Mouse (Mus musculus): ENCODE results near the gene Erp44.

Gene Erp44

DNA sequence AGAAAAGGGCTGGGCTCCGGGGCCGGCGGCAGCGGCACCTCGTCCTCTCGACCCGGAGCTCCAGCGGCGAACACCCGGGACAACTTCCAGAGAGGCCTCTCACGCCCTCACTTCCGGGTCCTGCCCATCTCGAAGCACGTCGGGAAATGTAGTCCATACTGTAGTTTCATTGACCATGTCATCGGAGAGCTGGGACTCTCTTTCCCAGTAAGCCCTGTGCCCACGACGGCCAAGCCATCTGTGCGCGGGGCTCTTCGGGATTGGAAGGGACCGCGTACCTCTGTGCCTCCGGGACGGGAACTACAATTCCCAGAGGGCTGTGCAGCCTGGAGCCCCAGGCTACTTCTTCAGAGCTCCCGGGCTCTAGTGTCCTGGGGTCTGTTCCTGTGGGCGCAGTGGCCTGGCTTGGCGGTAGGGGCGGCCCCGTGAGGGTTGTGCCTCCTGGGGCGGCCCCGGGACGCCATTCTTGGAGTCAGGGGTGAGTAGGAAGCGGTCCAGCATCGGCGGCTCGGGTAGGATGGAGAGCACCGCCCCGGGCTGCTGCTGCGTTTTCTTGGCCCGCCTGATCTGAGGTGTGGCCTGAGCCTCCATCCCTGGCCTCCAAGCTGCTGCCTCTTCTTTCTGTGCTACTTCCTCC, at the start of gene Erp44, which contains the start of gene Invs:
TSS of gene Erp44 (minus strand) at position 61 of the 637 bp plus-strand sequence.
TSS of gene Invs (plus strand) at position 263 of the 637 bp plus-strand sequence.
- DNase-seq (ENCODE audit: low spot score) = peak; percentile 96

DNA sequence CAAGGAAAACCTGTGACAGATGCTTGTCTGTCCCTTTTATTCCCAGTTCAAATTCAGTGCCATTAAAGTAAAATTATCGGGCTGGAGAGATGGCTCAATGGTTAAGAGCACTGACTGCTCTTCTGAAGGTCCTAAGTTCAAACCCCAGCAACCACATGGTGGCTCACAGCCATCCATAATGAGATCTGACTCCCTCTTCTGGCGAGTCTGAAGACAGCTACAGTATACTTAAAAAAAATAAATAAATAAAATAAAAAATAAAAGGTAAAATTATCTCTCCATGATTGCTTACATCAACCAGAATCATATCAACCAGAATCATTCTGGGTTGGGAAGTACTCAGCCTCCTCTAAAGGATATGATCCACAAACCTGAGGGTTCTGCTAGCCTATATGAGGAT, 48.7 kb upstream of the Erp44 start:
- no peak for DNase-seq (ENCODE audit: low spot score)

DNA sequence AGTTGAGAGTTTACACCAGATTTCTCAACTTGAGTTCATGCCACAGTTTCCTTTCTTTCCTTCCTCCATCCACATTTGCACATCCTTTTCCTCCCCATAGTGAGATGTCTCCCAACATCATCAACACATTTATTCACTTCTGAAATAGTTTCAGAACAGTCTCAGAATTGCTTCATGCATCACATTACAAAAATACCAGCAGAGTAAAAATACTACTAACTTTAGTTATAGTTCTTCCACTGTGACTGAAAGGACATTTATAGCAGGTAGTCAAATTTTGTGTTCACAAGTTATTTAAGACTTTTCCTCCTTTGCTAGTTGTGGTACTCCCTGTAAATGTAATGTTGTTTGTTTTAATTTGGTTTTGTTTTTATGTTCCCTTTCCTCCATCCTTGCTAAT, 47.8 kb upstream of the Erp44 start:
- no peak for DNase-seq (ENCODE audit: low spot score)

DNA sequence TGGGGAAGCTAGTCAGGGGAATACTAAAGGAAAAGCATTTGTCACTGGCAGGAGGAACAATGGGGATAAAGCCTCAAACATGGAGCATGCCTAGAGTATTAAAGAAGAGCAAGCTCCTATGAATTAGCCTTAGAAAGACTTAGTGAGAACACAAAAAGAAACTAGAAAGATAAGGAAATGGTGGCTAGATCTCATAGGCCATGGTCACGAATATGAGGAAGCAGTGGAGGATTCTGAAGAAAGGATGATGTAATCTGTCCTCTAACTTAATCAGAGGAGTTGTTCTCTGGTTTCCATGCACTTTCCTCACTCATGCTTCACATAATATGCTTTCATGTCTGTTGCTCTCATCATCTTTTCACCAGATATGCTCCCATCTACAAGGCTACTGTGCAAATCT, 42.7 kb upstream of the Erp44 start:
- DNase-seq (ENCODE audit: low spot score) = no peak

DNA sequence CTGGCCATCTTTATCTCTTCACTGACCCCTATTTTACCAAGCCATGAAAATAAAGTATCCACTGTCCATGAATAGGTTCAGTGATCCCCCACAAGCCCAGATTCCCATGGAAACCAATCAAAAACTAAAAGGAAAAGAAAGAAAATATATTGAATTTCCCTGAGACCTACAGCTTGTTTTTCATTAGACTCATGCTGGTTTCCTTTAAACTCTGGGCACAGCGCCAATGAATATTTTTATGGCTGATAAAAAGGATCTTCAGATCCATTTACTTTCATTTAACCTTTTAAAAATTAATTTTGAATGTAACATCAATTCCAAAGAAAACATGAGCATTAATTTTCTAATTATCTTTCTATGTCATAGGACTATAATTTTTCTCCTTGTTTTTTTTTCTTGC, 41.9 kb upstream of the Erp44 start:
- no peak for DNase-seq (ENCODE audit: low spot score)

DNA sequence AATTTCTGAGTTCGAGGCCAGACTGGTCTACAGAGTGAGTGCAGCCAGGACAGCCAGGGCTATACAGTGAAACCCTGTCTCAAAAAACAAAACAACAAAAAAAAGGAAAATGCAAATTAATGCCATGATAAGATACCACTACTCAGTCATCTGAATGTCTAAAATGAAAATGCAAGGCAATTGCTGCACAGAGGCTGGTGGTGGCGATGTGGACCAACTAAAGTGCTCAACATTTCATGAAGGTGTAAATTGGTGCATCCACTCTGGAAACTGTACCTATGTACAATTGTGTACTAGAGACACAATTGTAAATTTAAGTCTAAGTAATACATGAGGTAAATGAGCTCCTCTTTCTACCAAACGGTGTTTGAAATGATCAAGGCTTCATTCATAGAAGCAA, 36.7 kb upstream of the Erp44 start:
- DNase-seq (ENCODE audit: low spot score) = no peak

DNA sequence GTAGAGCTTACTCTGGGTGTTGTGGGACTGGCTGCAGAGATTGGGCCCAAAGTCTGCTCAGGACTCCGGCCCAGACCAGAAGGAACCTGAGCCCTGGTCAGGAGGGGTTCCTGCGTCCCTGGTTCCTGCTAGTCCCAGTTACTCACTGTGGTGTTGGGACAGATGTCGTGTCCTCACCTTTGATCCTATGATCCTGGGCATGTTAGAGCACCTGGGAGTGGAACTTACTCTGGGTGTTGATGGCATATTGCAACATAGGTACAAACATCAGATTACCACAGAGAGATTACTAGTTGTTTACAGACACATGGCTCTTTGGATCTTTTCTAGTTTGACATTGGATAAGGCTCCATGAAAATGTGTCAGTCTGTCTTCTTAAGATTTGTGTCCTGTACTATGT, 35.5 kb upstream of the Erp44 start:
- DNase-seq (ENCODE audit: low spot score) = no peak

DNA sequence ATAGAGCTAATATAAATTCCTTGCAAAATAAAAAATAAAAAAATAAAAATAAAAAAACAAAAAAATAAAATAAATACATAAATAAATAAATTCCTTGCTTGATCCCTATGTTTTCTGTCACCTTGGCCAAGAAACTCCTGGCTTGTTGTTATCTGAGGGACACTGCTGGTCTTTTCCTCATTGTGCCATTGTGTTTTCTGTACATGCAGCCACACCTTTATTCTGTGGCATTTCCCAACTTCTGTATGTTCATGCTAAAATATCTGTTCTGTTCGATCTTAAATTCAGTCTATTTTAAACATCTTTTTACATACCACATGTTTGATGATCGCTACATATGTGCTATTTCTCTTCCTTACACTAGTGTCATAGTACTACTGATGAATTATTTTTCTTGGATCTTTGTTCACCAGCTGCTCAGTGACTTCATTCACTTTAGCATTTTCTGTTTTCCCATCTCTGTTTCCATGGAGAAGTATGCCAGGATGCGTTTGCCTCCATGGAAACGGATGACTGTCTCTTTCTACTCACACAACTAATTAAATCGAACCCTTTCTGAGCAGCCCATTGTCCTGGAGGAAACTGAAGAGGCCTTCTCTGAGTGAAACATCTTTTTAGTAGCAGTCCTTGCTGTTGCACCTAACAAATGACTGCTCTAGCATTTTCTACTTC, 7.9 kb upstream of the Erp44 start:
- DNase-seq (ENCODE audit: low spot score) = no peak

DNA sequence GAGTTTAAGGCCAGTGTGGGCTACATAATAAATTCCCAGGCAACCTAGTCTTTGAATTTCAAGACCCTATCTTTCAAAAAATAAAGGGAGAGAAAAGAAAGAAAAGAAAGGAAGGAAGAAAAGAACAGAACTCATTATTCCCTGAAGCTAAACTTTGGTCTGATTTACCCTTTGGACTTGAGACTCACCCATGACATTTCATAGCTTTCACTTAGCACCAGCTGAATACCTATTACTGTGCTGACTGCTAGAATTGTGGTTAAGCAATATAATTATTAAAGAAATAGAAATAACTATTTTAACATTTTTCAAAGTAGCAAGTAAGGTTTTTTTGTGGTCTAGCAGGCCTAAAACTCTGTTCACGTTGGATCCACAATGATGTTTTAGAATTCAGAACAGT, 1.8 kb upstream of the Erp44 start:
- DNase-seq (ENCODE audit: low spot score) = no peak

DNA sequence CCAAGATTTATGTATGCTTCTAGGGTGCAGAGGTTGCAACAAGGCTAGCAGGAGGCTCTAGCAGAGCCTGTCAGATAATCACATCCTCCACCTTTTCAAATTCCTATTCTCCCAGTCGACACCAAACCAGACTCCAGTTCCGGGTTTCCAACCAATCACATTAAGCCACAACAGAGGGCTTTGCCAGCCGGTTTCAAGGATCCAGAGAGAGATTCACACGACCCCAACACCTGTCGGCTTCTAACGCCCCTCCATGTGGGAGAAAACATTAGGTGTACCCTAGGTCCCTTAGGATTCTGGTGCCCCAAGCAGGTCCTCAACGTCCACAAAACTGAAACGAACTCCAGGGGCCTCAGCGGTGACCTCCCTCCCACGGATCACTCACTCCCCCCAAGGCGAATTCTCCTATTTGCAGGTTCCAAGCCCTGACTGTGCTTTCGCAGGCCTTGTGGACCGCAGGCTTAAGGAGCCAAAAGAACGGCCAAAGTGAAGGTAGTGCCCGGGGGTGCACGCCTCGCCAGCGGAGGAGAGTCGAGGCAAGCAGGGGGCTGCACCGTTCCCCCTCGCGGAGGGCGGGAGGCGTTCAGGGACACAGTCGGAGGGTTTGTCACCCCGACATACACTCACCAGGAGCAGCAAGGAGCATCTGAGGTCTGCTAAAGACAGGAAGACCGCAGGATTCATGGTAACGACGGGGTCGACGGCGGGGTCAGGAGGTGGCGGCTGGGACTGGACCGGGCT, 431 bp downstream of the Erp44 start:
- DNase-seq (ENCODE audit: low spot score) = no peak

DNA sequence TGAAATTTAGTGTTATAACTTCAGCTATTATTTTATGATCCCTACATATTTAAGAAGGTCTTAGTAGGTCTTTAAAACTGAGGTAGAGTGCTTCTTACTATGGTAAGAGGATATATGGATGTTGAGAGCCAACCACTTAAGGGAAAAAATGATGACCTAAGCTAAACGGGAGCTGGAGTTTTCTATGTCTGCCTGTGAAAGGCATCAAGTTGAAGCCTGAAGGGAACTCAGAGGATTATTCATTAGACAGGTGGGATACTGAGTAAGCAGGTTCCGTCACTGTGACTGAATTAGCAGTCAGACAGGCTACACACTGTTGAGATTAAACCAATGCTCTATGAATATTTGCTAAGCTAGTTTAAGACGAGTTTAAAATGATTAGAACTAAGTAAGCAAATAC, 2.3 kb downstream of the Erp44 start:
- no peak for DNase-seq (ENCODE audit: low spot score)

DNA sequence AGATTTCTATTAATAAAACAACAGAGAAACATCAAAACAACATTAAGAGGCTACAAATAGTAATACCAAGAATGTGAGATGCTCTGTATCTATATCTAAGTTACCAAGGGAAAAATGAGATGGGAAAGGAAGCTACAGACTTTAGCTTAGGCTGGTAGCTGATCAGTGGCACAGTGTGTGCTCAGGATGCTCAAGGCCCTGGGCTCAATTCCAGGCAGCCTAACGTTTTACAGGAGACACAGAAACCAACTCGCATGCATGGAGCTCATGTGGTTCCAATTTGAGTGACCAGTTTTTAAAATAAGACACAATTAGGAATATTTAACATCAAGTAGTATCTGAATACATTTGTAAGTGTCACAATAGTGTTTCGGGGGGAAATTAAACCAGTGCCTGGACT, 3.6 kb downstream of the Erp44 start:
- no peak for DNase-seq (ENCODE audit: low spot score)

DNA sequence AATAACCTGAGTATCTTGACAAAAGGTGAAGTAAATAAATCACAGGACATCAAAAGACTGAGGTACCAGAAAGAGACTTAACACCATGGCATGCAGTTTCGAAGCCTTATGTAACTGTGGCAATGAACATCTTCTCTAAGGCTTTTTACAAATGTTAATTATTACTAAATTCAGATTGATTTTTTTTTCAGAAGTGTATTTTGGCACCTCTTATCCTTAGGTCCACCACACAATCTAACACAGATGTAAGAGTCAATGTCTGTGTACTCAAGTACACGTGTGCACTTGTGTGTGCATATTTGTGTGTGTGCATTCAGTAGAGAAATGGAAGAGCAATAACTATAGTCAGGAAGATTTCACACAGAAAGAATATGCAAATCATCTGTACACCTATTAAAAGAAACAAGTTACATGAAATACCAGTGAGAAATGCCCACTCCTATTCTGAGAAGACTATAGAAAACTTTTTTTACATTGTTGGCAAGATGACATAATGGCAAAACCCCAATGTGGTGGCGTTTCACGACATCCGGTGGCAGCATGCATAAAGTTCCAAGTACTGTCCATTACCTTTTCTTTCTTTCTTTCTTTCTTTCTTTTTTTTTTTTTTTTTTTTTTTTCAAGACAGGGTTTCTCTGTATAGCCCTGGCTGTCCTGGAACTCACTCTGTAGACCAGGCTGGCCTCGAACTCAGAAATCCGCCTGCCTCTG, 6.1 kb downstream of the Erp44 start:
- no peak for DNase-seq (ENCODE audit: low spot score)

DNA sequence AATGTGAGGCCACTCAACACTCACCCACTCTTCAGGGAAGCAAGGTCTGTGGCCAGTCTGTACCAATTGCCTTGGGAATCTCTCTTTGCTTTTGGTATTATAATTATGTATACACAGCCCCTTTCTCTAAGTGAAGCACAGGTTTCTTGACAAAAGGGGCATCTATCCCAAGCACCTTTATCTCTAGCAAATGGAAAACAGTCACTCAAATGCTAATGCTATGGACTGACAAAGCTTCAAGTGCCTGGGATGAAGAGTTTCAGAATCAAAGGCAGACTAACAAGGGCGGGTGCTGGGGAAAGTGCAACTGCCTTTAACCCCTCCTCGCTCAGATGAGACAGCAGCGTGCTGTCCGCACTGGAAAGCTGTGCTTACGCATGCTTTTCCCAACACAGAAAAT, 7.5 kb downstream of the Erp44 start:
- no peak for DNase-seq (ENCODE audit: low spot score)

DNA sequence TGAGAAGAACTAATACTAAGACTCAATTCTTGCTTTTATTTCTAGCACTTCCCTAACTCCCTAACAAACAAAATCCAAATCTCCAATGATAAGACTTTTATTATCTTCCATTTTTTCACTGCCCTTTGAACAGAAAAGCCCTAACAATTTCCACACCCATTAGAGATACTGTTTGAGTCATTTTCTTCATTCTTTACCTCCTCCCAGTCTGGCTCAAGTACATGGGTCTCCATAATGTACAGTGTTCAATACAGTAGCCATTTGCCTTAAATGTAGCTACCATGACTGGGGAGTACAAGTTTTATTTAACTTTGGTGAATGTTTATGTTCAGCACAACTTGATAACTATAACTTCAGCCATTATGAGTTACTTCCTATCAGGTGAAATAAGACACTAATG, 8.8 kb downstream of the Erp44 start:
- no peak for DNase-seq (ENCODE audit: low spot score)

DNA sequence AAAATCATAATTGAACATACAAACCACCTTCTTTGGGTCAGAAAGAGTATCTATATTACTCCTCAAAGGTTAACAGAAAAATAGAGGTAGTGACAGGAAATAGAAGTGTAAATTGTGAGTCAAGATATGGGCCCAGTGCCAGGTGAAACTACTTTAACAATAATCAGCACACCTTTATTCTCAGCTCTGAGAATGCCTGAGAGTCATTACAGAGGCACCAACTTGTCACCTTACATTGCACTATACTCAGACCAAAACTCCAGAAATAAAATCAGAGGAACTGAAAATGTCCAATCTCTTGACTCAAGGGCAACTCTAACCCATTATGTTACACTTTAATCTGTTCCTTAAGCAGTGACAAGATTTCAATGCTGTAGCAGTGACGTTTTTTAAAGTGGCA, 11.2 kb downstream of the Erp44 start:
- no peak for DNase-seq (ENCODE audit: low spot score)

DNA sequence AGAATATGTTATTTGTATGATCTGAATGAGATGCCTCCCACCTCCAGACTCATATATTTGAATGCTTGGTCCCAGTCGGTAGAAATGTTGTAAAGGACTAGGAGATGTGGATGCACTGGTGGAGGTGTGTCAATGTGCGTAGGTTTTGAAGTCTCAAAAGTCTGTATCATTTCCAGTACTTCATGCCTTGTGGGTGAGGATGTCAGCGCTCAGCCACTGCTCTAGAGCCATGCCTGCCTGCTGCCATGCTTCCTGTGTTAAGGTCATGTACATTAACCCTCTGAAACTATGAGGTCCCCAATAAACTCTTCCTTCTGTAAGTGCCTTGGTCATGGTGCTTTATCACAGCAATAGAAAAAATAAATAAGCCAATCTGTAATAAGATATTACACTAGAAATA, 11.7 kb downstream of the Erp44 start:
- no peak for DNase-seq (ENCODE audit: low spot score)

DNA sequence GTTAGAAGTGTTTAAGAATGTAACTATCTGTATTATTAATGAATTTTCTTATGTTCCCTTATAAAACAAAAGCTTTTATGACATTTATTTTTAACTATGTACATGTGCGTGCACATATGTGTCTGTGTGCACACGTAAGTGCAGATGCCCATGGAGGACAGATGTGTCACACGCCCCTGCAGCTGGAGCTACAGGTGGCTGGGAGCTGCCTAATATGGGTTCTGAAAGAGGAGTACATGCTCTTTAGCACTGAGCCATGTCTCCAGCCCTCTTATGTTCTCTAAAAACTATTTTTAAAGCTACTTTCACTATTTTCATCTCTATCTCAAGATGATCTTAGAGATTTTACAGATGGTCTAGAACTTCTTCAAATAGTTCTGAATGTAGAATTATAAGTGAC, 21.3 kb downstream of the Erp44 start:
- no peak for DNase-seq (ENCODE audit: low spot score)

DNA sequence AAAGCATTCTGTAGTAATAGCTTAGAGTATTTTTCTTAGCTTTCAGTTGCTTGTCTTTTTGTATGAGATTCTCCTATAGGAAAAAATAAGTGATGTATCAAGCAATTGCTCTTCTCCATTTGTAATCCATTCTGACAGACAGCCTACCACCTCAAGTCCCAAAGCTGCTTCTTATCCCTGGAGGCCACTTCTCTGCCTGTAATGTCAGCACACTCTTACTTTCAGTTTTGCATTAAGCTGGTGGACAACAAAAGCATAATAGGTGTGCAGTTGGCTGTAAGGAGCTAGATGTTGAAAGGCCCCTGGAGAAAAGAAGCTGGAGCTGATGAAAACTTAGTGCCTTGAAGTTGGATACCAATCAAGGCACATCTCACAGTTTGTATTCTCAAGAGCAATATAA, 26.1 kb downstream of the Erp44 start:
- no peak for DNase-seq (ENCODE audit: low spot score)

DNA sequence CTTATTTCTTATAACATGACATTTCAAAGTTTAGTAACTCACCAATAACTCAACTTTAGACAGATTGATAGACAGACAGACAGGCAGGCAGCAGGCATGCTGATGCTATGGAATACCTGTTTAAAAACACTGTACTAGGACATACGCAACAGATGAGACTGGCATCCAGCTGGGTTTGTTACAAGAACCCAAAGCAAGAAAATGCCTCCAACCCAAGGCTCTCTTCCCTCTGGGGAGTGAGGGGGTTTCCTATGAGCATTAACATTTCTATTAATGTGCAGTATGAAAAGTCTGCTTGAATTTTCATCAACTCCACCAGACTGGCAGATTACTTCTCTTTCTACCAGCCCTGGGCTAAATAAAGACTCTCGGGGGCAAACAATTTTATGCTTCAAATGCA, 35.1 kb downstream of the Erp44 start:
- no peak for DNase-seq (ENCODE audit: low spot score)

DNA sequence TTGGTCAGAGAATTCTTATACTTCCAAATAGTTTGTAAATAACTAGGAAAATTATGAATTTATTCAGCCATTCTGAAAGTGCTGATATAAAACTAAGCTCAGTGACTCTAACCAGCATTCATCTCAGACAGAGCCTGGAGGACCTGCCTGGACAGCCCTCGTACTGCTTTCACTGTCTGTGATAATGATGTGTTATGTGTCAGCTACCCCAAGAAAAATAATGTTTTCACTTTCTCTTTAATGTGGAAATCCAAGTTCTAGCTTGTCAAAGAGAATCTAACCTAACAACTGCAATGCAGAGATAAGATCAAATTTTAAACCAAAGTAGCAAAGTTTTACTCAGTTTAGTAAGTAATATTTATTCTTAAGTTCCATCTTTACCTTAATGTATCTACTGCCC, 35.6 kb downstream of the Erp44 start:
- no peak for DNase-seq (ENCODE audit: low spot score)

DNA sequence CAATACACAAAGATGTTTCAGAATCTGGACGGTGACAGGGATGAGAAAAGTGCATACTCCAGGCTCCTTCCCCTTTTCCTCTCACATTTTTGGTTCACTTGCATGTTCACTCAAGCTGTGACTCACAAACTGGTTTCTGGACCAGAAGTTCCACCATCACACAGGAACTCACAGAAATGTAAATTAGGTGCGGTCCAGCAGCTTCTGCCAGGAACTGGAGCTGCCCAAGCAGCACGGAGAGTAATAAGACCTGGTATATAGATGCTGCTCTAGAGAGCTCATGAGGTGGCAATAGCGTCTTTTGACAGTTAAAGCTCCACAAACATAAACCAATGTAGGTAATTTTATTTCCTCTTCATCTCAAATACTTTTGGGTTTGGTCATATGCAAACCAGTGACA, 36.9 kb downstream of the Erp44 start:
- DNase-seq (ENCODE audit: low spot score) = no peak

DNA sequence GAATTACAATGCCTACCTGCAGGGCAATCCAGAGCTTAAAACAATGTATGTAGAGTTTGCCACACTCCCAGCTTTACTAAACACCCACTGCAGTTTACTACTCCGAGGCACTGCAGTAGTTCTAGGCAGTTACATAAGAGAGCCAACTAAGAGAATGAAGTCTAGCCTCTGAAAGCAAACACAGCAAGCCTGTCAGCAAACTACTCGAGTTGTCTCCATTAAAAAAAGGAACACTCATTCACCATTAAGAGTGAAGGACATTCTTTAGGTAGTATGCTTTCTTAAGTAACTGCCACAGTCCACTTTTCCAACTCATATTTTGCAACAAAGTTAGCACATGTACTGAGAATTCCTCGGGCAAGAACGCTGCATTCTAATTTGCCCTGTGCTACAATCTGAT, 40.3 kb downstream of the Erp44 start:
- DNase-seq (ENCODE audit: low spot score) = no peak

Data from ovary, adult 18-20 months (tissue).